Mouse (Mus musculus): Measurements from ENCODE around the gene Odc1.

The Odc1 gene

GRCm38 (mm10) chr12:17588436-17588835, 43.8 kb downstream of the Odc1 start:
- no peak for DNase-seq (ENCODE audit: low spot score in 2 of 2)

GRCm38 (mm10) chr12:17588906-17589612, 44.5 kb downstream of the Odc1 start:
- no peak for DNase-seq (ENCODE audit: low spot score in 2 of 2)

GRCm38 (mm10) chr12:17591249-17591648, 46.7 kb downstream of the Odc1 start:
- no peak for DNase-seq (ENCODE audit: low spot score in 2 of 2)

GRCm38 (mm10) chr12:17593956-17594355, 49.4 kb downstream of the Odc1 start:
- no peak for DNase-seq (ENCODE audit: low spot score in 2 of 2)

- no peak for DNase-seq (ENCODE audit: low spot score in 2 of 2)
These were observed 50.1 kb downstream of the Odc1 start for GRCm38 (mm10) chr12:17594701-17595100.

- no peak for DNase-seq (ENCODE audit: low spot score in 2 of 2)
These were observed 50.6 kb downstream of the Odc1 start for GRCm38 (mm10) chr12:17595166-17595565.
